In genomic region chr10:86769797-86770196, GRCm38 (mm10) we compare ENCODE assay signal across 13 mouse cellular contexts. TPM values are rescaled to one million over a fixed set of nuclear protein-coding genes. Genes with fewer than 3 reads are reported as not detected.
DNase-seq lines count a peak whose midpoint lies in the region; ATAC-seq and TF ChIP-seq lines count a peak whose summit lies in the region.
"Had no signal": no experiment of that assay in that cellular context is flagged by ENCODE, and none has a peak within 500 bp of the region (broad histone marks: within the 10 kb centered on the region; RNA-seq: fewer than 3 reads in every experiment).

No protein-coding gene starts in this region.

- no peak overlapping the region for H3K9ac ChIP-seq in hindbrain, embryonic 11.5 days (ENCODE audit: low read depth, low read length)
- no peak overlapping the region for H3K9ac ChIP-seq in hindbrain, postnatal 0 days (replicated peaks; ENCODE audit: low read length)
- no peak overlapping the region for H3K9ac ChIP-seq in lung, postnatal 0 days (replicated peaks; ENCODE audit: low read depth)
- H3K9ac ChIP-seq in forebrain, embryonic 13.5 days, result no peak overlapping the region
- no peak overlapping the region for H3K9ac ChIP-seq in midbrain, postnatal 0 days (replicated peaks; ENCODE audit: low read length, poor library complexity, severe bottlenecking)
- no peak overlapping the region for H3K9ac ChIP-seq in liver, embryonic 11.5 days (ENCODE audit: low read depth, low read length)
- H3K9ac ChIP-seq: heart, embryonic 15.5 days had no signal

- H3K36me3 ChIP-seq in hindbrain, embryonic 11.5 days (ENCODE audit: control insufficient read depth, insufficient read depth, low read length), result no peaks in the 10 kb centered on the region
- no peaks in the 10 kb centered on the region for H3K36me3 ChIP-seq in hindbrain, postnatal 0 days (ENCODE audit: insufficient read depth, low read length)
- no peaks in the 10 kb centered on the region for H3K36me3 ChIP-seq in lung, postnatal 0 days (ENCODE audit: insufficient read depth, low read length)
- no peaks in the 10 kb centered on the region for H3K36me3 ChIP-seq in forebrain, embryonic 13.5 days (ENCODE audit: poor library complexity, severe bottlenecking)
- H3K36me3 ChIP-seq in midbrain, postnatal 0 days (ENCODE audit: insufficient read depth, low read length), result no peaks in the 10 kb centered on the region
- no peaks in the 10 kb centered on the region for H3K36me3 ChIP-seq in liver, embryonic 11.5 days (ENCODE audit: control insufficient read depth, insufficient read depth, low read length)
- H3K36me3 ChIP-seq: heart, embryonic 15.5 days had no signal

- TF ChIP-seq CTCF in hindbrain, postnatal 0 days (IDR thresholded peaks at IDR 0.05; ENCODE audit: low read depth), result no peak
- no peak for TF ChIP-seq CTCF in lung, postnatal 0 days (IDR thresholded peaks at IDR 0.05)
- TF ChIP-seq CTCF in midbrain, postnatal 0 days (IDR thresholded peaks at IDR 0.05), result no peak

- ATAC-seq in hindbrain, embryonic 11.5 days (ENCODE audit: low FRiP score), result peak; percentile 53; the same call in 1 of the 2 replicates
- ATAC-seq in hindbrain, postnatal 0 days, result no peak
- no peak for ATAC-seq in lung, postnatal 0 days
- peak; percentile 80 for ATAC-seq in forebrain, embryonic 13.5 days
- 0 out of 2 replicates have a peak, but pooled peaks have one; percentile 31 for ATAC-seq in midbrain, postnatal 0 days (ENCODE audit: low FRiP score)
- no peak for ATAC-seq in liver, embryonic 11.5 days (replicated peaks; ENCODE audit: low FRiP score)

- no peak for DNase-seq in hindbrain, embryonic 11.5 days (ENCODE audit: low spot score)
- DNase-seq in hindbrain, postnatal 0 days (ENCODE audit: low spot score), result no peak
- DNase-seq in lung, postnatal 0 days (ENCODE audit: low spot score), result peak; percentile 41
- DNase-seq in lung, adult 18-20 months, result no peak
- DNase-seq in midbrain, postnatal 0 days (ENCODE audit: low spot score), result no peak
- no peak for DNase-seq in liver, embryonic 11.5 days (ENCODE audit: low spot score)
- no peak for DNase-seq in adrenal gland, adult 18-20 months (ENCODE audit: low spot score in 2 of 2)
- DNase-seq: gastrocnemius, postnatal 14 days had no signal

- no peak overlapping the region for H3K4me3 ChIP-seq in hindbrain, embryonic 11.5 days (ENCODE audit: low read depth, low read length)
- H3K4me3 ChIP-seq in hindbrain, postnatal 0 days (ENCODE audit: low read length), result no peak overlapping the region
- H3K4me3 ChIP-seq in lung, postnatal 0 days (ENCODE audit: low read depth, low read length), result no peak overlapping the region
- H3K4me3 ChIP-seq in forebrain, embryonic 13.5 days, result no peak overlapping the region
- no peak overlapping the region for H3K4me3 ChIP-seq in midbrain, postnatal 0 days (ENCODE audit: low read depth, low read length)
- no peak overlapping the region for H3K4me3 ChIP-seq in liver, embryonic 11.5 days (ENCODE audit: low read depth, low read length)
- H3K4me3 ChIP-seq: heart, embryonic 15.5 days had no signal

- H3K27ac ChIP-seq in hindbrain, embryonic 11.5 days (ENCODE audit: low read depth, low read length), result no peak overlapping the region
- no peak overlapping the region for H3K27ac ChIP-seq in hindbrain, postnatal 0 days
- no peak overlapping the region for H3K27ac ChIP-seq in lung, postnatal 0 days (ENCODE audit: low read length)
- peak overlapping the region; percentile 55 for H3K27ac ChIP-seq in forebrain, embryonic 13.5 days
- no peak overlapping the region for H3K27ac ChIP-seq in midbrain, postnatal 0 days (ENCODE audit: low read depth, low read length)
- no peak overlapping the region for H3K27ac ChIP-seq in liver, embryonic 11.5 days (ENCODE audit: low read depth, low read length)
- H3K27ac ChIP-seq: heart, embryonic 15.5 days had no signal

- WGBS in hindbrain, embryonic 11.5 days, result 33% methylated on average over 4 of the region's 4 CpGs
- WGBS in hindbrain, postnatal 0 days, result 8% methylated on average over 4 of the region's 4 CpGs
- 20% methylated on average over 4 of the region's 4 CpGs for WGBS in lung, postnatal 0 days
- 9% methylated on average over 4 of the region's 4 CpGs for WGBS in forebrain, embryonic 13.5 days
- WGBS in midbrain, postnatal 0 days, result 26% methylated on average over 4 of the region's 4 CpGs
- 69% methylated on average over 4 of the region's 4 CpGs for WGBS in liver, embryonic 11.5 days

- TF ChIP-seq EP300 in lung, postnatal 0 days (IDR thresholded peaks at IDR 0.05), result no peak

- no peaks in the 10 kb centered on the region for H3K27me3 ChIP-seq in hindbrain, embryonic 11.5 days (ENCODE audit: control insufficient read depth, insufficient read depth, low read length)
- no peaks in the 10 kb centered on the region for H3K27me3 ChIP-seq in hindbrain, postnatal 0 days (ENCODE audit: insufficient read depth, low read length)
- no peaks in the 10 kb centered on the region for H3K27me3 ChIP-seq in lung, postnatal 0 days (replicated peaks; ENCODE audit: insufficient read depth, low read length)
- no peaks in the 10 kb centered on the region for H3K27me3 ChIP-seq in forebrain, embryonic 13.5 days
- H3K27me3 ChIP-seq in midbrain, postnatal 0 days (ENCODE audit: insufficient read depth, low read length), result no peaks in the 10 kb centered on the region
- no peaks in the 10 kb centered on the region for H3K27me3 ChIP-seq in liver, embryonic 11.5 days (replicated peaks; ENCODE audit: control insufficient read depth, insufficient read depth, low read length)
- H3K27me3 ChIP-seq: heart, embryonic 15.5 days had no signal

- H3K9me3 ChIP-seq in hindbrain, embryonic 11.5 days (ENCODE audit: control insufficient read depth, low read length), result no peaks in the 10 kb centered on the region
- no peaks in the 10 kb centered on the region for H3K9me3 ChIP-seq in hindbrain, postnatal 0 days (ENCODE audit: low read length)
- H3K9me3 ChIP-seq in lung, postnatal 0 days (ENCODE audit: low read length), result no peaks in the 10 kb centered on the region
- H3K9me3 ChIP-seq in forebrain, embryonic 13.5 days (replicated peaks), result no peaks in the 10 kb centered on the region
- H3K9me3 ChIP-seq in midbrain, postnatal 0 days (ENCODE audit: low read length), result no peaks in the 10 kb centered on the region
- H3K9me3 ChIP-seq in liver, embryonic 11.5 days (ENCODE audit: control insufficient read depth, low read length), result no peaks in the 10 kb centered on the region
- H3K9me3 ChIP-seq: heart, embryonic 15.5 days had no signal

- no peak overlapping the region for H3K4me2 ChIP-seq in hindbrain, embryonic 11.5 days (replicated peaks; ENCODE audit: low read depth, low read length)
- H3K4me2 ChIP-seq in hindbrain, postnatal 0 days (ENCODE audit: low read depth, low read length), result no peak overlapping the region
- H3K4me2 ChIP-seq in lung, postnatal 0 days (replicated peaks; ENCODE audit: low read depth, low read length), result no peak overlapping the region
- peak overlapping the region; percentile 24; the same call in 1 of the 2 replicates for H3K4me2 ChIP-seq in forebrain, embryonic 13.5 days
- H3K4me2 ChIP-seq in midbrain, postnatal 0 days (ENCODE audit: low read depth, low read length, poor library complexity, severe bottlenecking), result no peak overlapping the region
- no peak overlapping the region for H3K4me2 ChIP-seq in liver, embryonic 11.5 days
- H3K4me2 ChIP-seq: heart, embryonic 15.5 days had no signal

- H3K4me1 ChIP-seq in hindbrain, embryonic 11.5 days (replicated peaks; ENCODE audit: control insufficient read depth, insufficient read depth, low read length), result no peaks in the 10 kb centered on the region
- H3K4me1 ChIP-seq in hindbrain, postnatal 0 days (ENCODE audit: insufficient read depth, low read length), result peaks cover 8% of the 10 kb centered on the region; the same call in 1 of the 2 replicates
- no peaks in the 10 kb centered on the region for H3K4me1 ChIP-seq in lung, postnatal 0 days (ENCODE audit: insufficient read depth, low read depth, low read length)
- peaks cover 23% of the 10 kb centered on the region for H3K4me1 ChIP-seq in forebrain, embryonic 13.5 days
- no peaks in the 10 kb centered on the region for H3K4me1 ChIP-seq in midbrain, postnatal 0 days (ENCODE audit: insufficient read depth, low read length)
- H3K4me1 ChIP-seq in liver, embryonic 11.5 days (replicated peaks; ENCODE audit: control insufficient read depth, insufficient read depth, low read length), result no peaks in the 10 kb centered on the region

RNA-seq across cellular contexts. Expression of gene Gm49358, which starts 6.0 kb away (rescaled TPM):
- polyA plus RNA-seq in hindbrain, embryonic 11.5 days (2014; fragmentation: Nextera tagmentation; extraction: Ambion mirVana), result not detected in 2 replicates
- 4.2 TPM in 1 of 2 replicates, not detected in the other for total RNA-seq in hindbrain, postnatal 0 days (2014; rRNA removed)
- polyA plus RNA-seq in hindbrain, postnatal 0 days (2015; fragmentation: Nextera tagmentation; extraction: Ambion mirVana), result not detected in 2 replicates
- polyA plus RNA-seq in lung, postnatal 0 days (2015; fragmentation: Nextera tagmentation; extraction: Ambion mirVana), result not detected in 2 replicates
- polyA plus RNA-seq in forebrain, embryonic 13.5 days (2015; fragmentation: Nextera tagmentation; extraction: Ambion mirVana), result not detected in 2 replicates
- total RNA-seq in midbrain, postnatal 0 days (2014; rRNA removed), result not detected in 2 replicates
- polyA plus RNA-seq in midbrain, postnatal 0 days (2015; fragmentation: Nextera tagmentation; extraction: Ambion mirVana), result not detected in 2 replicates
- polyA plus RNA-seq in liver, embryonic 11.5 days (2014; fragmentation: Nextera tagmentation; extraction: Ambion mirVana), result not detected in 2 replicates
- total RNA-seq in adrenal gland, adult 18-20 months (2021), result 10 to 100 TPM; 12.4 to 15.9 TPM
- polyA plus RNA-seq: heart, embryonic 15.5 days; limb, embryonic 11.5 days; lung, embryonic 16.5 days; urinary bladder, adult 2 months had no signal

RNA-seq across cellular contexts. Expression of gene Nt5dc3, which starts 9.0 kb away (rescaled TPM):
- polyA plus RNA-seq in hindbrain, embryonic 11.5 days (2014; fragmentation: Nextera tagmentation; extraction: Ambion mirVana), result 1.5 and 1.7 TPM in 2 replicates
- total RNA-seq in hindbrain, postnatal 0 days (2014; rRNA removed), result 43.6 and 49.1 TPM in 2 replicates
- polyA plus RNA-seq in hindbrain, postnatal 0 days (2015; fragmentation: Nextera tagmentation; extraction: Ambion mirVana), result 8.5 and 9.3 TPM in 2 replicates
- polyA plus RNA-seq in lung, postnatal 0 days (2015; fragmentation: Nextera tagmentation; extraction: Ambion mirVana), result 1.2 and 1.3 TPM in 2 replicates
- polyA plus RNA-seq in forebrain, embryonic 13.5 days (2015; fragmentation: Nextera tagmentation; extraction: Ambion mirVana), result 3.5 and 4.3 TPM in 2 replicates
- 56.2 and 70.5 TPM in 2 replicates for total RNA-seq in midbrain, postnatal 0 days (2014; rRNA removed)
- polyA plus RNA-seq in midbrain, postnatal 0 days (2015; fragmentation: Nextera tagmentation; extraction: Ambion mirVana), result 11.9 and 13.2 TPM in 2 replicates
- polyA plus RNA-seq in liver, embryonic 11.5 days (2014; fragmentation: Nextera tagmentation; extraction: Ambion mirVana), result 1.1 and 1.3 TPM in 2 replicates
- total RNA-seq in adrenal gland, adult 18-20 months (2021), result 10 to 100 TPM; 39.3 to 46.3 TPM

Comparison
In these comparisons a context has a peak if more than half of its experiments do, and no peak if none do; other contexts are left out.
1. ATAC-seq: peak in hindbrain, embryonic 11.5 days (single experiment), forebrain, embryonic 13.5 days (single experiment) and midbrain, postnatal 0 days (single experiment); none in hindbrain, postnatal 0 days (single experiment), lung, postnatal 0 days (single experiment) and liver, embryonic 11.5 days (single experiment).